Mouse (Mus musculus) liver, adult 2 months (tissue): ENCODE measurements at regions not wholly inside any gene's neighbourhood (a gene's known extent, or its start where the extent isn't known, plus 50 kb on each side); places are given as distances from the start of the nearest gene placed in this dataset.
"Not testable (repeated sequence)": the region's sequence is repeated elsewhere in the genome, so short reads cannot be mapped to it uniquely, and the experiment has no call there.

Experiments used
- DNase-seq: peaks from one replicate; pipeline ENCODE4 v3.0.0-alpha.2; 2011; ENCODE audit warnings: low read depth, low spot score; ENCODE audit errors: extremely low read depth
- H3K27ac ChIP-seq: fragments of 200-500 bp; replicated peaks from 2 replicates; pipeline ENCODE4 v1.5.1; 2012; ENCODE audit warnings: low read depth, mild to moderate bottlenecking, control low read depth, inconsistent platforms, low read length; ENCODE audit not compliant: insufficient read depth
- H3K27me3 ChIP-seq: fragments of 200-500 bp; 2 replicates; pipeline ENCODE4 v1.6.1; 2012; ENCODE audit warnings: mild to moderate bottlenecking, moderate library complexity, low read length, inconsistent platforms; ENCODE audit not compliant: control insufficient read depth, insufficient read depth
- H3K36me3 ChIP-seq: fragments of 200-500 bp; 2 replicates; pipeline ENCODE4 v1.6.1; 2012; ENCODE audit warnings: low read length, inconsistent platforms; ENCODE audit not compliant: control insufficient read depth, insufficient read depth
- H3K4me1 ChIP-seq: fragments of 200-500 bp; 2 replicates; pipeline ENCODE4 v1.6.1; 2011; ENCODE audit warnings: low read length; ENCODE audit not compliant: control insufficient read depth, insufficient read depth
- H3K4me3 ChIP-seq: fragments of 200-500 bp; 2 replicates; pipeline ENCODE4 v1.5.1; 2011; ENCODE audit warnings: low read depth, mild to moderate bottlenecking, control low read depth, low read length, moderate library complexity; ENCODE audit not compliant: insufficient read depth
- H3K79me2 ChIP-seq: fragments of 200-500 bp; 2 replicates; pipeline ENCODE4 v1.6.1; 2012; ENCODE audit warnings: inconsistent platforms, mild to moderate bottlenecking, low read length, moderate library complexity; ENCODE audit not compliant: control insufficient read depth, insufficient read depth
- H3K9ac ChIP-seq: fragments of 200-500 bp; 2 replicates; pipeline ENCODE4 v1.6.1; 2012; ENCODE audit warnings: low read depth, mild to moderate bottlenecking, control low read depth, inconsistent platforms, low read length
- CTCF ChIP-seq: fragments of 200-500 bp; IDR thresholded peaks from 2 replicates; pipeline ENCODE4 v1.5.1; 2011; ENCODE audit warnings: low read depth, low read length, control low read depth
- POLR2A ChIP-seq: fragments of 200-500 bp; IDR thresholded peaks from 2 replicates; pipeline ENCODE4 v1.6.1; 2011; ENCODE audit warnings: low read length, control low read depth; ENCODE audit not compliant: insufficient read depth; ENCODE audit errors: extremely low read depth
- WGBS: fragments of 180-500 bp; shearing (Covaris S2); methylation state at CpG from one replicate; pipeline ENCODE4 v1.1.7; 2018; 5-methylcytosine and 5-hydroxymethylcytosine counted together

- no peak overlapping the region for H3K4me3 ChIP-seq
- H3K27ac ChIP-seq, result no peak overlapping the region
- WGBS, result 92% methylated on average over 2 of the region's 2 CpGs
- no peaks in the 10 kb centered on the region for H3K4me1 ChIP-seq
- no peak for DNase-seq
- no peaks in the 10 kb centered on the region for H3K36me3 ChIP-seq
- no peaks in the 10 kb centered on the region for H3K79me2 ChIP-seq
- H3K9ac ChIP-seq, result no peak overlapping the region
- no peaks in the 10 kb centered on the region for H3K27me3 ChIP-seq
- TF ChIP-seq POLR2A (no peak), CTCF (no peak)
These were observed 290.9 kb upstream of the Klf6 start for GRCm38 (mm10) chr13:5570386-5570785.

- no peaks in the 10 kb centered on the region for H3K36me3 ChIP-seq
- 77% methylated on average over 5 of the region's 5 CpGs for WGBS
- no peak overlapping the region for H3K9ac ChIP-seq
- no peaks in the 10 kb centered on the region for H3K79me2 ChIP-seq
- TF ChIP-seq POLR2A (no peak), CTCF (no peak)
- no peak overlapping the region for H3K27ac ChIP-seq
- no peak overlapping the region for H3K4me3 ChIP-seq
- H3K4me1 ChIP-seq, result no peaks in the 10 kb centered on the region
- DNase-seq, result no peak
- no peaks in the 10 kb centered on the region for H3K27me3 ChIP-seq
These were observed 284.7 kb upstream of the Klf6 start for GRCm38 (mm10) chr13:5576568-5576967.

- not testable (repeated sequence) for DNase-seq, H3K4me1 ChIP-seq, H3K4me3 ChIP-seq, H3K27ac ChIP-seq, H3K9ac ChIP-seq, H3K79me2 ChIP-seq, H3K36me3 ChIP-seq, H3K27me3 ChIP-seq
- 91% methylated on average over 7 of the region's 7 CpGs for WGBS
These were observed 277.6 kb upstream of the Klf6 start for GRCm38 (mm10) chr13:5583681-5584080.

GRCm38 (mm10) chr13:5587196-5587595, 274.1 kb upstream of the Klf6 start:
- TF ChIP-seq POLR2A (no peak), CTCF (no peak)

GRCm38 (mm10) chr13:5591286-5591685, 270.0 kb upstream of the Klf6 start:
- 86% methylated on average over 2 of the region's 2 CpGs for WGBS
- H3K27ac ChIP-seq, result no peak overlapping the region
- H3K4me3 ChIP-seq, result no peak overlapping the region
- H3K79me2 ChIP-seq, result no peaks in the 10 kb centered on the region
- no peaks in the 10 kb centered on the region; the same call in 1 of the 2 replicates for H3K4me1 ChIP-seq
- TF ChIP-seq POLR2A, result no peak
- no peak for TF ChIP-seq CTCF
- H3K9ac ChIP-seq, result no peak overlapping the region
- H3K36me3 ChIP-seq, result no peaks in the 10 kb centered on the region
- no peaks in the 10 kb centered on the region for H3K27me3 ChIP-seq
- DNase-seq, result no peak

More at GRCm38 (mm10) chr13:5587196-5587595, 274.1 kb upstream of the Klf6 start:
- peak; percentile 64 for DNase-seq
- Histone ChIP-seq H3K4me3 (no peak overlapping the region), H3K27me3 (no peaks in the 10 kb centered on the region), H3K79me2 (no peaks in the 10 kb centered on the region), H3K27ac (no peak overlapping the region), H3K4me1 (no peaks in the 10 kb centered on the region), H3K36me3 (no peaks in the 10 kb centered on the region), H3K9ac (no peak overlapping the region)

- DNase-seq, result no peak
- TF ChIP-seq POLR2A (no peak), CTCF (no peak)
- WGBS, result 52% methylated on average over 4 of the region's 4 CpGs
- Histone ChIP-seq H3K4me3 (no peak overlapping the region), H3K79me2 (no peaks in the 10 kb centered on the region), H3K4me1 (no peaks in the 10 kb centered on the region; the same call in 1 of the 2 replicates), H3K27me3 (no peaks in the 10 kb centered on the region), H3K9ac (no peak overlapping the region), H3K36me3 (no peaks in the 10 kb centered on the region), H3K27ac (no peak overlapping the region)
These were observed 269.3 kb upstream of the Klf6 start for GRCm38 (mm10) chr13:5591837-5592555.
